ENCODE assay signal across 22 mouse cellular contexts in the genomic region with DNA sequence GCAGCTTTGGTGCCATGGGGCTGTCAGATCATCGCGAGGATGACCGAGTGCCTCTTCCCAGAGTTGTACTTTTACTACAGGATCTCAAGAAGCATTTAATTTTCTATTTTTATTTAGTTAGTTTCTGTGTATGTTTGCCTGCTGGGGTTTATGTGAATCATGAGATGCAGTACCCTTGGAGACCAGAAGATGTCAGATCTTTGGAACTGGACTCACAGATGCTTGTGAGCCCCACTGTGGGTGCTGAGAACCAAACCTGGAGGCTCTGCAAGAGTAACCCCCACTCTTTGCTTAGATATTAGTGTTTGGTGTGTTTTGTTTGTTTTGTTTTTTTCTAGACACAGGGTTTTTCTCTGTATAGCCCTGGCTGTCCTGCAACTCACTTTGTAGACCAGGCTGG. TPM values are rescaled to one million over a fixed set of nuclear protein-coding genes. Genes with fewer than 3 reads are reported as not detected.
DNase-seq lines count a peak whose midpoint lies in the region; ATAC-seq and TF ChIP-seq lines count a peak whose summit lies in the region.
"Had no signal": no experiment of that assay in that cellular context is flagged by ENCODE, and none has a peak within 500 bp of the region (broad histone marks: within the 10 kb centered on the region; RNA-seq: fewer than 3 reads in every experiment).

No protein-coding gene starts in this region.

- no peak overlapping the region for H3K27ac ChIP-seq in intestine, postnatal 0 days (ENCODE audit: low read depth, low read length)
- no peak overlapping the region for H3K27ac ChIP-seq in intestine, embryonic 16.5 days (ENCODE audit: low read length)
- H3K27ac ChIP-seq in midbrain, postnatal 0 days (ENCODE audit: low read depth, low read length) = no peak overlapping the region
- no peak overlapping the region for H3K27ac ChIP-seq in midbrain, embryonic 14.5 days (replicated peaks; ENCODE audit: low read depth, low read length)
- H3K27ac ChIP-seq: embryonic facial prominence, embryonic 12.5 days; forebrain, embryonic 15.5 days; hindbrain, embryonic 12.5 days; kidney, embryonic 15.5 days; neural tube, embryonic 13.5 days had no signal

- DNase-seq in midbrain, postnatal 0 days (ENCODE audit: low spot score) = no peak
- no peak for DNase-seq in midbrain, embryonic 14.5 days
- peak; percentile 33 for DNase-seq in ZHBTc4 (ENCODE audit: low read depth, low spot score)
- no peak for DNase-seq in adrenal gland, postnatal 25 days
- DNase-seq in lung, postnatal 4 days = no peak
- DNase-seq: adrenal gland, adult 8-10 months; cerebellum, postnatal 10 days; gastrocnemius, postnatal 36 days; heart, postnatal 10 days; lung, embryonic 14.5 days; right cerebral cortex, adult 18-20 months; thymus, postnatal 36 days had no signal

- no peak for ATAC-seq in intestine, postnatal 0 days
- no peak for ATAC-seq in intestine, embryonic 16.5 days
- no peak for ATAC-seq in midbrain, postnatal 0 days (ENCODE audit: low FRiP score)
- ATAC-seq in midbrain, embryonic 14.5 days (ENCODE audit: low FRiP score, low TSS enrichment) = no peak
- ATAC-seq: forebrain, embryonic 15.5 days had no signal

- no peak overlapping the region for H3K4me2 ChIP-seq in intestine, postnatal 0 days (replicated peaks; ENCODE audit: low read depth)
- no peak overlapping the region for H3K4me2 ChIP-seq in intestine, embryonic 16.5 days (ENCODE audit: low read depth, low read length)
- no peak overlapping the region for H3K4me2 ChIP-seq in midbrain, postnatal 0 days (ENCODE audit: low read depth, low read length, poor library complexity, severe bottlenecking)
- H3K4me2 ChIP-seq in midbrain, embryonic 14.5 days (ENCODE audit: low read length) = no peak overlapping the region
- H3K4me2 ChIP-seq: embryonic facial prominence, embryonic 12.5 days; forebrain, embryonic 15.5 days; heart, embryonic 11.5 days; hindbrain, embryonic 12.5 days; kidney, embryonic 15.5 days; lung, embryonic 14.5 days; midbrain, embryonic 11.5 days; neural tube, embryonic 13.5 days had no signal

- peaks cover 44% of the 10 kb centered on the region for H3K36me3 ChIP-seq in intestine, postnatal 0 days (ENCODE audit: control insufficient read depth, insufficient read depth)
- peaks cover 17% of the 10 kb centered on the region for H3K36me3 ChIP-seq in intestine, embryonic 16.5 days (ENCODE audit: control insufficient read depth, insufficient read depth, low read length)
- H3K36me3 ChIP-seq in midbrain, postnatal 0 days (ENCODE audit: insufficient read depth, low read length) = peaks cover 14% of the 10 kb centered on the region
- H3K36me3 ChIP-seq in midbrain, embryonic 14.5 days (ENCODE audit: control insufficient read depth, insufficient read depth, low read length) = peaks cover 46% of the 10 kb centered on the region

- H3K4me1 ChIP-seq in intestine, postnatal 0 days (replicated peaks; ENCODE audit: control insufficient read depth, insufficient read depth, low read length) = 0 out of 2 replicates have a peak, but pooled peaks cover 5% of the 10 kb centered on the region
- H3K4me1 ChIP-seq in intestine, embryonic 16.5 days (ENCODE audit: control insufficient read depth, insufficient read depth, low read length) = peaks cover 36% of the 10 kb centered on the region
- no peaks in the 10 kb centered on the region for H3K4me1 ChIP-seq in midbrain, postnatal 0 days (ENCODE audit: insufficient read depth, low read length)
- H3K4me1 ChIP-seq in midbrain, embryonic 14.5 days (ENCODE audit: control insufficient read depth, insufficient read depth, low read length) = no peaks in the 10 kb centered on the region

- H3K9ac ChIP-seq in intestine, postnatal 0 days (ENCODE audit: low read depth, low read length) = no peak overlapping the region
- H3K9ac ChIP-seq in intestine, embryonic 16.5 days (ENCODE audit: low read depth, low read length) = no peak overlapping the region
- H3K9ac ChIP-seq in midbrain, postnatal 0 days (replicated peaks; ENCODE audit: low read length, poor library complexity, severe bottlenecking) = no peak overlapping the region
- H3K9ac ChIP-seq in midbrain, embryonic 14.5 days (replicated peaks; ENCODE audit: low read length) = no peak overlapping the region
- H3K9ac ChIP-seq: embryonic facial prominence, embryonic 12.5 days; forebrain, embryonic 15.5 days; hindbrain, embryonic 12.5 days; kidney, embryonic 15.5 days; lung, embryonic 14.5 days; neural tube, embryonic 13.5 days had no signal

- H3K27me3 ChIP-seq in intestine, postnatal 0 days (replicated peaks; ENCODE audit: control insufficient read depth, insufficient read depth, low read length) = no peaks in the 10 kb centered on the region
- no peaks in the 10 kb centered on the region for H3K27me3 ChIP-seq in intestine, embryonic 16.5 days (replicated peaks; ENCODE audit: control insufficient read depth, insufficient read depth, low read length)
- H3K27me3 ChIP-seq in midbrain, postnatal 0 days (ENCODE audit: insufficient read depth, low read length) = no peaks in the 10 kb centered on the region
- H3K27me3 ChIP-seq in midbrain, embryonic 14.5 days (ENCODE audit: control insufficient read depth, insufficient read depth, low read length) = no peaks in the 10 kb centered on the region
- H3K27me3 ChIP-seq: embryonic facial prominence, embryonic 12.5 days; forebrain, embryonic 15.5 days; hindbrain, embryonic 12.5 days; kidney, embryonic 15.5 days; neural tube, embryonic 13.5 days had no signal

- peak; percentile 39 for TF ChIP-seq CTCF in intestine, postnatal 0 days (IDR thresholded peaks at IDR 0.05; ENCODE audit: low read depth)
- peak; percentile 15; the same call in 1 of the 2 replicates for TF ChIP-seq CTCF in midbrain, postnatal 0 days (IDR thresholded peaks at IDR 0.05)

- H3K9me3 ChIP-seq in intestine, postnatal 0 days (ENCODE audit: control insufficient read depth) = no peaks in the 10 kb centered on the region
- H3K9me3 ChIP-seq in intestine, embryonic 16.5 days (ENCODE audit: control insufficient read depth, low read length) = no peaks in the 10 kb centered on the region
- H3K9me3 ChIP-seq in midbrain, postnatal 0 days (ENCODE audit: low read length) = no peaks in the 10 kb centered on the region
- H3K9me3 ChIP-seq in midbrain, embryonic 14.5 days (ENCODE audit: control insufficient read depth, low read length) = no peaks in the 10 kb centered on the region
- H3K9me3 ChIP-seq: embryonic facial prominence, embryonic 12.5 days; forebrain, embryonic 15.5 days; hindbrain, embryonic 12.5 days; kidney, embryonic 15.5 days; neural tube, embryonic 13.5 days had no signal

- H3K4me3 ChIP-seq in intestine, postnatal 0 days (ENCODE audit: low read depth, low read length) = no peak overlapping the region
- no peak overlapping the region for H3K4me3 ChIP-seq in intestine, embryonic 16.5 days (ENCODE audit: low read length)
- no peak overlapping the region for H3K4me3 ChIP-seq in midbrain, postnatal 0 days (ENCODE audit: low read depth, low read length)
- H3K4me3 ChIP-seq in midbrain, embryonic 14.5 days (replicated peaks; ENCODE audit: low read depth, low read length) = no peak overlapping the region
- H3K4me3 ChIP-seq: embryonic facial prominence, embryonic 12.5 days; erythroblast, embryonic 14.5 days; forebrain, embryonic 15.5 days; hindbrain, embryonic 12.5 days; kidney, embryonic 15.5 days; neural tube, embryonic 13.5 days had no signal

- WGBS in intestine, postnatal 0 days = 95% methylated on average over 3 of the region's 3 CpGs
- 93% methylated on average over 3 of the region's 3 CpGs for WGBS in intestine, embryonic 16.5 days
- WGBS in midbrain, postnatal 0 days = 97% methylated on average over 3 of the region's 3 CpGs
- WGBS in midbrain, embryonic 14.5 days = over 99% methylated on average over 3 of the region's 3 CpGs

RNA-seq across cellular contexts. Expression of a gene that starts 11.9 kb away (rescaled TPM):
- 1.2 and 1.5 TPM in 2 replicates for polyA plus RNA-seq in intestine, postnatal 0 days (2015; fragmentation: Nextera tagmentation; extraction: Ambion mirVana)
- 2.1 TPM in 2 replicates for polyA plus RNA-seq in intestine, embryonic 16.5 days (2015; fragmentation: Nextera tagmentation; extraction: Ambion mirVana)
- total RNA-seq in midbrain, postnatal 0 days (2014; rRNA removed) = 2.7 and 4.2 TPM in 2 replicates
- 1.8 and 3.2 TPM in 2 replicates for polyA plus RNA-seq in midbrain, postnatal 0 days (2015; fragmentation: Nextera tagmentation; extraction: Ambion mirVana)
- polyA plus RNA-seq in midbrain, embryonic 14.5 days (2014; fragmentation: Nextera tagmentation; extraction: Ambion mirVana) = 2.1 TPM in 2 replicates
- 1.7 and 2.2 TPM in 2 replicates for total RNA-seq in adrenal gland, postnatal 25 days (2021)
- polyA plus RNA-seq: erythroblast, embryonic 14.5 days had no signal

RNA-seq across cellular contexts. Expression of a gene that starts 22.9 kb away (rescaled TPM):
- polyA plus RNA-seq in intestine, postnatal 0 days (2015; fragmentation: Nextera tagmentation; extraction: Ambion mirVana) = 23.6 and 24.6 TPM in 2 replicates
- 34.5 and 37.5 TPM in 2 replicates for polyA plus RNA-seq in intestine, embryonic 16.5 days (2015; fragmentation: Nextera tagmentation; extraction: Ambion mirVana)
- total RNA-seq in midbrain, postnatal 0 days (2014; rRNA removed) = 40.5 and 43.4 TPM in 2 replicates
- polyA plus RNA-seq in midbrain, postnatal 0 days (2015; fragmentation: Nextera tagmentation; extraction: Ambion mirVana) = 16.3 and 19.0 TPM in 2 replicates
- polyA plus RNA-seq in midbrain, embryonic 14.5 days (2014; fragmentation: Nextera tagmentation; extraction: Ambion mirVana) = 26.8 and 32.7 TPM in 2 replicates
- 82.6 and 88.6 TPM in 2 replicates for total RNA-seq in adrenal gland, postnatal 25 days (2021)

RNA-seq across cellular contexts. Expression of a gene that starts 24.0 kb away (rescaled TPM):
- polyA plus RNA-seq in intestine, postnatal 0 days (2015; fragmentation: Nextera tagmentation; extraction: Ambion mirVana) = 0.17 and 0.40 TPM in 2 replicates
- polyA plus RNA-seq in intestine, embryonic 16.5 days (2015; fragmentation: Nextera tagmentation; extraction: Ambion mirVana) = 0.17 and 0.28 TPM in 2 replicates
- total RNA-seq in midbrain, postnatal 0 days (2014; rRNA removed) = 1.1 and 4.4 TPM in 2 replicates
- polyA plus RNA-seq in midbrain, postnatal 0 days (2015; fragmentation: Nextera tagmentation; extraction: Ambion mirVana) = 1.7 and 1.8 TPM in 2 replicates
- polyA plus RNA-seq in midbrain, embryonic 14.5 days (2014; fragmentation: Nextera tagmentation; extraction: Ambion mirVana) = 1.4 and 1.8 TPM in 2 replicates
- total RNA-seq in adrenal gland, postnatal 25 days (2021) = 1.9 TPM in 1 of 2 replicates, not detected in the other

RNA-seq across cellular contexts. Expression of a gene that starts 55.1 kb away (rescaled TPM):
- polyA plus RNA-seq in intestine, postnatal 0 days (2015; fragmentation: Nextera tagmentation; extraction: Ambion mirVana) = 204 and 222 TPM in 2 replicates
- polyA plus RNA-seq in intestine, embryonic 16.5 days (2015; fragmentation: Nextera tagmentation; extraction: Ambion mirVana) = 259 and 260 TPM in 2 replicates
- total RNA-seq in midbrain, postnatal 0 days (2014; rRNA removed) = 0.66 and 1.5 TPM in 2 replicates
- 1.0 and 1.1 TPM in 2 replicates for polyA plus RNA-seq in midbrain, postnatal 0 days (2015; fragmentation: Nextera tagmentation; extraction: Ambion mirVana)
- polyA plus RNA-seq in midbrain, embryonic 14.5 days (2014; fragmentation: Nextera tagmentation; extraction: Ambion mirVana) = 0.19 and 0.61 TPM in 2 replicates
- 189 and 241 TPM in 2 replicates for total RNA-seq in adrenal gland, postnatal 25 days (2021)
- total RNA-seq: gastrocnemius, postnatal 36 days had no signal
- polyA plus RNA-seq: erythroblast, embryonic 14.5 days had no signal
